Mouse (Mus musculus): ENCODE data around the gene Glcci1.

The Glcci1 gene

DNA sequence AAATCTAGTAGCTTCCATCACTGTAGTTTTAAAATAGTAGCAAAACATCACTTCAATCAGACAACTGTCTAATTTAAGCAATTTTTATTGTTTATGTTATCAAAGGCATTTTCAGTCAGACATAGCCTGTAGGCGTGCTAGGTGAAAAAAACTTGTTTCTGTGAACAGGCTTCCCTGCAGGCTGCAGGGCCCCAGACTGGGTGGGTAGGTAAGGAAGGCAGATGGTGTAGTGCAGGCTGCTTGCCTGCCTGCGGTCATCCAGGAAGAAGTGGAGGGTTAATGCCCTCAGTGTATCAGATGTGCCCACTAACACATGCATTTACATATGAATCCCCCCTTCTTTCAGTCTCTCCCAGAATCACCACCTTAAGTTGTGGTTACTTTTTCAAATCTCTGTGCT is 136.3 kb downstream of the Glcci1 start:
- in situ Hi-C loops (cut with MboI, MseI): loop anchor here in 1 of 2 experiments (5.0 to 10.0 kb wide), 2 partner anchors 87 to 1691 kb away; partner anchors contain the start of gene Sdhaf3

Measured in T-helper 17 cell (primary cell).